Mouse (Mus musculus) kidney, adult 11 months (tissue): ENCODE results near the gene 1700037C18Rik.
"Not testable (repeated sequence)": the region's sequence is repeated elsewhere in the genome, so short reads cannot be mapped to it uniquely, and the experiment has no call there.

Source experiments
- DNase-seq: peaks from one replicate; pipeline ENCODE4 v3.0.0; 2022

Gene 1700037C18Rik

GRCm38 (mm10) chr16:3872216-3873047 lies 36.1 kb downstream of the 1700037C18Rik start, which contains the start of gene Naa60:
Gene Naa60, plus strand, starts transcription at chr16:3872375.
- peak; percentile 93 for DNase-seq

GRCm38 (mm10) chr16:3871815-3872214 lies 36.7 kb downstream of the 1700037C18Rik start:
- no peak for DNase-seq

- no peak for DNase-seq
These were observed 49.2 kb downstream of the 1700037C18Rik start for GRCm38 (mm10) chr16:3859254-3859653.

- DNase-seq: no peak
These were observed 52.7 kb downstream of the 1700037C18Rik start for GRCm38 (mm10) chr16:3855776-3856175.

GRCm38 (mm10) chr16:3854437-3855182 lies 53.9 kb downstream of the 1700037C18Rik start:
- DNase-seq: no peak

GRCm38 (mm10) chr16:3852586-3852985 lies 55.9 kb downstream of the 1700037C18Rik start:
- no peak for DNase-seq

- not testable (repeated sequence) for DNase-seq
These were observed 57.2 kb downstream of the 1700037C18Rik start for GRCm38 (mm10) chr16:3851301-3851700.

GRCm38 (mm10) chr16:3848416-3848815 lies 60.1 kb downstream of the 1700037C18Rik start:
- DNase-seq: no peak

- DNase-seq: no peak
These were observed 60.6 kb downstream of the 1700037C18Rik start for GRCm38 (mm10) chr16:3847871-3848270.

GRCm38 (mm10) chr16:3846711-3847518 lies 61.6 kb downstream of the 1700037C18Rik start, which contains the start of gene Zfp174:
Gene Zfp174, plus strand, starts transcription at chr16:3847268.
- DNase-seq: peak; percentile 98
